Mouse (Mus musculus) embryonic facial prominence, embryonic 12.5 days (tissue): ENCODE results near the gene Cyb5r2. TPM values are rescaled to one million over a fixed set of nuclear protein-coding genes. Genes with fewer than 3 reads are reported as not detected.

Experiments used
- ATAC-seq: fragments of 200-750 bp; cut with Nextera tagmentation; 2 replicates; pipeline ENCODE4 v1.8.0; 2017; ENCODE audit not compliant: insufficient number of reproducible peaks, insufficient read depth, low FRiP score, low TSS enrichment
- H3K27ac ChIP-seq: fragments of 300-500 bp; sonication (generic); 2 replicates; pipeline ENCODE4 v1.5.1; 2016; ENCODE audit warnings: mild to moderate bottlenecking
- H3K27me3 ChIP-seq: fragments of 300-500 bp; sonication (generic); 2 replicates; pipeline ENCODE4 v1.6.1; 2016; ENCODE audit warnings: mild to moderate bottlenecking, moderate library complexity
- H3K36me3 ChIP-seq: fragments of 300-500 bp; sonication (generic); 2 replicates; pipeline ENCODE4 v1.6.1; 2016; ENCODE audit warnings: mild to moderate bottlenecking
- H3K4me1 ChIP-seq: fragments of 300-500 bp; sonication (generic); 2 replicates; pipeline ENCODE4 v1.6.1; 2016
- H3K4me2 ChIP-seq: fragments of 300-500 bp; sonication (generic); replicated peaks from 2 replicates; pipeline ENCODE4 v1.6.1; 2016; ENCODE audit warnings: mild to moderate bottlenecking, moderate library complexity
- H3K4me3 ChIP-seq: fragments of 300-500 bp; sonication (generic); 2 replicates; pipeline ENCODE4 v1.5.1; 2016; ENCODE audit warnings: mild to moderate bottlenecking
- H3K9ac ChIP-seq: fragments of 300-500 bp; sonication (generic); 2 replicates; pipeline ENCODE4 v1.6.1; 2016; ENCODE audit warnings: mild to moderate bottlenecking, moderate library complexity
- H3K9me3 ChIP-seq: fragments of 300-500 bp; sonication (generic); 2 replicates; pipeline ENCODE4 v1.6.1; 2016; ENCODE audit warnings: mild to moderate bottlenecking, moderate library complexity
- WGBS: fragments of 180-500 bp; shearing (Covaris S2); methylation state at CpG from one replicate; pipeline ENCODE4 v1.1.7; 2016; 5-methylcytosine and 5-hydroxymethylcytosine counted together
- polyA plus RNA-seq: library from polyadenylated mRNA; unstranded; fragments of >200 nt; fragmentation: Nextera tagmentation; extraction: Ambion mirVana; gene quantifications from 2 replicates; pipeline ENCODE4 v1.2.1, GENCODE M21; 2016

Gene Cyb5r2
- polyA plus RNA-seq, 1 experiment from 2014 or later: 0.40 TPM

DNA sequence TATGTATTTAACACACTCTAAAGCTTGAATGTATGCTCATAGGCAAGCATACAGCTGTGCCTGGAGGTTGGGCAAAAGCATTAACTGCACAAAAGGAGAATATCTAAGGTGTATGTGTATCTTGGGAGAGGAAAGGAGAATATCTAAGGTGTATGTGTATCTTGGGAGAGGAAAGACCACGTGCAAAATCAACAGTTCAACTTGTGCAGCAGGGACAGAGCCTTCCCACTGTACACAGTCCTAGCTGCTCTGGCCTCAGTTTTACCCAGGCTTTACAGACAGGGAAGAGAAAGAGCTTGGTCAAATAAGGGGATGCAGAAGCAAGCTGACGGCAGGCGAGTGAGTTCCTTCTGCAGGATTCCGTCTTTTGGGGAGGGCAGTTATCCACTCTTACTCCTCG, 43.8 kb downstream of the Cyb5r2 start:
- Histone ChIP-seq H3K4me1 (peaks cover 10% of the 10 kb centered on the region; the same call in 1 of the 2 replicates), H3K4me3 (no peak overlapping the region), H3K36me3 (peaks cover 11% of the 10 kb centered on the region; the same call in 1 of the 2 replicates), H3K27me3 (no peaks in the 10 kb centered on the region), H3K9me3 (no peaks in the 10 kb centered on the region), H3K9ac (no peak overlapping the region), H3K4me2 (no peak overlapping the region), H3K27ac (no peak overlapping the region)
- no peak for ATAC-seq
- 85% methylated on average over 5 of the region's 5 CpGs for WGBS

GRCm38 (mm10) chr7:107712743-107713142, 45.1 kb downstream of the Cyb5r2 start:
- Histone ChIP-seq H3K4me2 (no peak overlapping the region), H3K27ac (no peak overlapping the region), H3K4me1 (peaks cover 23% of the 10 kb centered on the region), H3K27me3 (no peaks in the 10 kb centered on the region), H3K4me3 (no peak overlapping the region), H3K36me3 (peaks cover 7% of the 10 kb centered on the region; the same call in 1 of the 2 replicates), H3K9me3 (no peaks in the 10 kb centered on the region), H3K9ac (no peak overlapping the region)
- ATAC-seq: no peak
- 76% methylated on average over 6 of the region's 6 CpGs for WGBS

DNA sequence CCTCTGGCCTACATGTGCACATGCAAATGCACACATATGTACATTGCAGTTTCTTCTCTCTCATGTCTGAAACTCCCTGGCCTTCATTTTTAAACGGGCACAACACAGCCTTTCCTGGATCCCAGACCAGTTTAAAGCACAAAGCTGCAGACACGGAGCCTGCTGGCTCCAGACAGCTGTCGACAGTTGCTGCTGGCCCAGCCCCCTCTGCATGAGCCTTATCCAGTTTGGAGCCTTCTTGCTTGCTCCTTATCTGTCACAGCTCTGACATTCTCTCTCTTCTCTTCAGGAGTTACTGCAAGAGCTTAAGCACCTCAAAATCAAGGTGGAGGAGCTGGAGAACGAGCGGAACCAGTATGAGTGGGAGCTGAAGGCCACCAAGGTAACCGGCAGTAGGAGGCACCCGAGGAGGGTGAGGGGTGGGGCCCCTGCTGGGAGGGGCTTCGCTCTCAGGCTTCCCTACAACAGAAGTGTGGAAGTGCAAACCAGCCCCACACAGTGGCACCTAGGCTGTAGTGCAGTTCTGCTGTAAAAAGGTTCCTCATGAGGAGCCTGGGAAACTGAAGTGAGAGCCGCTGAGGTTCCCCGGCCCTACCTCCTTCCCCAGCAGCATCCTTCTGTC, 49.2 kb downstream of the Cyb5r2 start:
- no peaks in the 10 kb centered on the region for H3K27me3 ChIP-seq
- peak overlapping the region; percentile 45 for H3K4me2 ChIP-seq
- H3K4me1 ChIP-seq: peaks cover 29% of the 10 kb centered on the region
- H3K9me3 ChIP-seq: no peaks in the 10 kb centered on the region
- no peaks in the 10 kb centered on the region for H3K36me3 ChIP-seq
- peak overlapping the region; percentile 67 for H3K27ac ChIP-seq
- 4% methylated on average over 10 of the region's 10 CpGs for WGBS
- 0 out of 2 replicates have a peak overlapping the region, but pooled peaks have one; percentile 16 for H3K4me3 ChIP-seq
- no peak overlapping the region for H3K9ac ChIP-seq
- ATAC-seq: peak; percentile 90

DNA sequence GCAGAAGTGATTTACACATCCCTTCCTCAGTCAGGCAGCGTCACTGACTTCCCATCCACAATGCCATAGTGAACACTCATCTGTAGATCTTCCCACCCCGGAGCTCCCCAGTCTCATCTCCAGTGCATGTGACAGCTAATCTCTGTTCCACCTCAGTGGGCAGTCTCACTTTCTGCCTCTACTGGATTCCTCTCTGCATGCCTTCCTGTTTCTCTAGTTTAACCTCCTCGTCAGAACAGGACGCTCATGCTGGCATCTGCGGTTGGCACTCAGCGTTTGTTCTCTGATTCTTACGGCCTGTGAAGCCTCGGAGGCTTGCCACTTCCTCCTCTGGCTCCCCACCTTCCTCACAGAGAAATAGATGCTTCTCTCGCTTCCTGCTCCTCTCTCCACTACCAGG, 50.2 kb downstream of the Cyb5r2 start:
- Histone ChIP-seq H3K4me3 (no peak overlapping the region), H3K4me2 (no peak overlapping the region), H3K9ac (no peak overlapping the region), H3K9me3 (no peaks in the 10 kb centered on the region), H3K4me1 (peaks cover 38% of the 10 kb centered on the region), H3K27me3 (no peaks in the 10 kb centered on the region), H3K27ac (peak overlapping the region; percentile 67; the same call in 1 of the 2 replicates), H3K36me3 (no peaks in the 10 kb centered on the region)
- 67% methylated on average over 9 of the region's 9 CpGs for WGBS
- no peak for ATAC-seq

DNA sequence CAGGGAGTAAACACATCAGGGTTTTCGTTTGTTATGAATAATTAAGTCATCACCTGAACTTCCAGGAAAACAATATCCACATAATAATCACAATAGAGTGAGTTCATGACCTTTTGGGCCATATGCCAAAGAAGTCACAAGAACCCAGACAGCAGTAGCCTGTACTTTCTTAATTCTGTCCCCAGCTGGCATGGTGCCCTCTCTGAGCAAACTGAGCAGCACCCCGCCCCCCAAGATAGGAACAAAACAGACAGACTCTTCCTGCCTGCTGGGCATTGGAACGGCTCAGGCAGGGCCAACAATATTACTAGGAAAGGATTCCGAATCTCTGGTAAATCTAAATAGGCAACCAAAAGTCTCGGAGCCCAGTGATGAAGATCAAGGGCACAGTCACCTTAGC, 51.9 kb downstream of the Cyb5r2 start:
- Histone ChIP-seq H3K4me3 (no peak overlapping the region), H3K9me3 (no peaks in the 10 kb centered on the region), H3K27me3 (no peaks in the 10 kb centered on the region), H3K4me1 (peaks cover 40% of the 10 kb centered on the region), H3K4me2 (no peak overlapping the region), H3K27ac (no peak overlapping the region), H3K36me3 (0 out of 2 replicates have a peak, but pooled peaks cover 3% of the 10 kb centered on the region), H3K9ac (no peak overlapping the region)
- no peak for ATAC-seq
- WGBS: 77% methylated on average over 5 of the region's 5 CpGs

- WGBS: 30% methylated on average over 13 of the region's 13 CpGs
- 0 out of 2 replicates have a peak, but pooled peaks cover 3% of the 10 kb centered on the region for H3K36me3 ChIP-seq
- peak overlapping the region; percentile 67 for H3K27ac ChIP-seq
- ATAC-seq: peak; percentile 42; the same call in 1 of the 2 replicates
- H3K4me2 ChIP-seq: no peak overlapping the region
- H3K4me3 ChIP-seq: no peak overlapping the region
- H3K9ac ChIP-seq: no peak overlapping the region
- no peaks in the 10 kb centered on the region for H3K9me3 ChIP-seq
- peaks cover 25% of the 10 kb centered on the region for H3K4me1 ChIP-seq
- H3K27me3 ChIP-seq: no peaks in the 10 kb centered on the region
Measured at GRCm38 (mm10) chr7:107702461-107703380, 55.1 kb downstream of the Cyb5r2 start.

GRCm38 (mm10) chr7:107700646-107701045, 57.2 kb downstream of the Cyb5r2 start:
- ATAC-seq: no peak
- Histone ChIP-seq H3K4me3 (no peak overlapping the region), H3K27ac (no peak overlapping the region), H3K36me3 (0 out of 2 replicates have a peak, but pooled peaks cover 3% of the 10 kb centered on the region), H3K9me3 (no peaks in the 10 kb centered on the region), H3K27me3 (no peaks in the 10 kb centered on the region), H3K9ac (no peak overlapping the region), H3K4me1 (peaks cover 23% of the 10 kb centered on the region), H3K4me2 (no peak overlapping the region)
- 82% methylated on average over 5 of the region's 5 CpGs for WGBS

DNA sequence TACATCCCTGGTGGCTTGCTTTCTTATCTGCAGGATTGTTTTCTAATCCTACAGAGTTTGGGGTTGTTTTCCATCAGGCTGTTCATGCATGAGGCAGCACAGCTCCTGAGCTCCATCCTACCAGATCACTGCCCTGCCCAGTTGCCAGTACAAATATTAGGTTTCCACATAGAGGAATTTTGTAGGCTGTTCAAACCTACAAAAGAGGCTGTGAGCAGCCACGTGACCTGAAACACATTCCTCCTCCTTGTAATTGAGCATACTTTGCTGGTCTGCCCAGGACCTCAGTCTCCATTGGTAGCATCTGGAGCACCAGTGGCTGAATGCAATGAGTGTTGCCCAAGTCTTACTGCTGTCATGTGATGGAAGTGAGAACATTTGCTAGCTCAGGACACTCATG, 57.9 kb downstream of the Cyb5r2 start:
- WGBS: 44% methylated on average over 1 of the region's 1 CpGs
- Histone ChIP-seq H3K4me2 (no peak overlapping the region), H3K36me3 (0 out of 2 replicates have a peak, but pooled peaks cover 3% of the 10 kb centered on the region)

More for the DNA sequence above, 57.9 kb downstream of the Cyb5r2 start:
- H3K9me3 ChIP-seq: no peaks in the 10 kb centered on the region
- ATAC-seq: no peak
- no peak overlapping the region for H3K9ac ChIP-seq
- no peaks in the 10 kb centered on the region for H3K27me3 ChIP-seq
- no peak overlapping the region for H3K4me3 ChIP-seq
- peaks cover 23% of the 10 kb centered on the region for H3K4me1 ChIP-seq
- no peak overlapping the region for H3K27ac ChIP-seq

Other genes with a start within 250 kb of the Cyb5r2 start
- gene Olfml1, start 190.6 kb downstream of the Cyb5r2 start, polyA plus RNA-seq: 31.7 and 36.3 TPM in 2 replicates
- 15.1 and 15.9 TPM in 2 replicates for gene Ppfibp2, start 162.8 kb downstream of the Cyb5r2 start, polyA plus RNA-seq
- gene 5330417H12Rik, start 132.9 kb downstream of the Cyb5r2 start, polyA plus RNA-seq: 0.19 and 0.23 TPM in 2 replicates
- not detected in 2 replicates for gene Ovch2, start 43.2 kb upstream of the Cyb5r2 start, polyA plus RNA-seq
- gene Olfr467, start 54.2 kb upstream of the Cyb5r2 start, polyA plus RNA-seq: not detected in 2 replicates
- not detected in 2 replicates for gene Olfr469, start 67.5 kb upstream of the Cyb5r2 start, polyA plus RNA-seq
- not detected in 2 replicates for gene Olfr470, start 89.5 kb upstream of the Cyb5r2 start, polyA plus RNA-seq
- gene Olfr472, start 139.9 kb upstream of the Cyb5r2 start, polyA plus RNA-seq: not detected in 2 replicates
- not detected in 2 replicates for gene Olfr473, start 172.4 kb upstream of the Cyb5r2 start, polyA plus RNA-seq
- not detected in 2 replicates for gene Olfr474, start 196.6 kb upstream of the Cyb5r2 start, polyA plus RNA-seq
- not detected in 2 replicates for gene Olfr476, start 206.8 kb upstream of the Cyb5r2 start, polyA plus RNA-seq
- not detected in 2 replicates for gene Olfr477, start 228.7 kb upstream of the Cyb5r2 start, polyA plus RNA-seq